Mouse (Mus musculus): ENCODE data around the gene Ell.

DNA sequence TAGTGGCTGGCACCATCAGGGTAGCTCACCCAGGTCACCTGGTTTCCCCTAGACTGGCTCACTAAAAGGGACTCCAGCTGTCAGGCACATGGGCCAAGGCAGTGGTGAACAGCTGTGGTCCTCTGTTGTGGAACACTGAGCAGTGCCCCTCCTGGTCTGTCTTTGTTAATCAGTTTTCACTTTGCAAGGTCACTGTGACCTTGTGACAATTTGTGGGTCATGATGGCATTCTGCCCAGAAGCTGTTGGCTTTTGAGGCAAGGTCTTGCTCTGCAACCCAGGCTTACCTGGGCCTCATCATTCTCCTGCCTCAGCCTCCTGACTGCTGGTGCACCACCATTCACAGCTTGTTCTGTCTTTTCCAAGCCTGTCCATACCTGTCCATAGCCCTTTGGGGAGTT, 31.1 kb downstream of the Ell start:
- TF ChIP-seq POLR2A (IDR thresholded peaks at IDR 0.05; ENCODE audit: low read depth, low read length): no peak
- TF ChIP-seq CTCF (IDR thresholded peaks at IDR 0.05; ENCODE audit: borderline replicate concordance, insufficient read depth, low read length): no peak

Data from embryonic fibroblast, embryonic 13.5 days (primary cell).